Mouse (Mus musculus) mammary gland, adult 2 months (tissue): ENCODE measurements around the gene Tas2r108. TPM values are rescaled to one million over a fixed set of nuclear protein-coding genes. Genes with fewer than 3 reads are reported as not detected.

Source experiments
- polyA plus RNA-seq: library from polyadenylated mRNA; depleted of rRNA; stranded (reverse); fragments of >200 nt; gene quantifications from 2 replicates; pipeline ENCODE4 v1.2.3, GENCODE M21; 2012; ENCODE audit warnings: low replicate concordance; rRNA removed

Tas2r108 gene
- 0.11 TPM in 1 of 2 replicates, not detected in the other for polyA plus RNA-seq

DNA sequence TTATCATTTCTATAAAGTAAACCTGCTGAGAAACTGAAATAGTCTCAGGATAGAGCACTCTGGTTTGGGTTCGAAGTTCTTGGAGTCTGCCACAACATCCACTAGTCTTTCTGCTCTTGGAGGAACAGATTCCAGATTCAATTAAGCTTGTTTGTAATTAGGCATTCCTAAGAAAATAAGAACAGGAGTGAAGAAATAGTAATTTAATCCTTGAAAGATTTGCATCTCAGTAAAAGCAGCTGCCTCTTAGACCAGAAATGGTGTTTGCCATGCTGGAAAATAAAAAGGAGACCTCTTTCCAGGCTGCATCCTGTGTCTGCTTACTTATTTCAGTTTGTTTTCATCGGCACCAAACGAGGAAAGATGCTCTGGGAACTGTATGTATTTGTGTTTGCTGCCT is at the start of gene Tas2r108:
TSS of gene Tas2r108 (plus strand) at position 301 of the 400 bp plus-strand sequence.

DNA sequence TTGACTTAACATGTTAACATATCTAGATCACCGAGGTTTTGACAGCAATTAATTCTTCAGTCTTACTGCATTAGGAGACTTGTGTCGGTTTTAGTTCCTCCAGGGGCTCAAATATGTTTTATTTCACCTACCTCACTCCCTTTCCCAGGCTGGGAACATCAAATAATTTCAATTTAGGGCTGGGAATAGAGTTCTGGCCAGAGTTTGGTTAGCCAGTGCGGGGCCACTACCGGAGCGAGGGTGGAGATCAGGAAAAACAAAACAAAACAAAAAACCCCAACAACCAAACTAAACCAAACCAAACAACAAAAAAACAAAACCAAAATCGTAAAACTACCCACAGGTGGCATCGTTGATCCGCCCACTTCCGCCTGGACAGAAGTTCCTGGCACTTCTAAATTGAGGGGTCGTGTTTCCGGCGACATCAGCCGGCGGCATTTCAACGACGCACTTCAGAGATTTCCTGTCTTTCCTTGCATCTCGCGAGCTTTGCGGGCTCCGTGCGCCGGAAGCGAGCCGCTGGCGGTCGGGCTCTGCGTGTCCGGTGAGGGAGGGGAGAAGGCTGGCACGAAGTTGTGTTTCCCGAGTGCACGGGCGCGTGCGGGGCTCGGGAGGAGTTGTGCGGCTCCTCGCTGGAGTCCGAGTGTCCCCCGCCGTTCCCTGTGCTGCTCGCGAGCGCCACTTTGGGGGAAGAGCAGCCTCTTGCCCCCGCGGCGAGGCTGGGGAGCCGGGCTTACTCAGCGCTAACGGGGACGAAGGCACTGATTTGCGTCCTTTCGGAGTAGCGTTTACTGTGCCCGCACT is 22.2 kb upstream of the Tas2r108 start, which contains the start of gene Ssbp1:
TSS of gene Ssbp1 (plus strand) at position 437 of the 804 bp plus-strand sequence.

DNA sequence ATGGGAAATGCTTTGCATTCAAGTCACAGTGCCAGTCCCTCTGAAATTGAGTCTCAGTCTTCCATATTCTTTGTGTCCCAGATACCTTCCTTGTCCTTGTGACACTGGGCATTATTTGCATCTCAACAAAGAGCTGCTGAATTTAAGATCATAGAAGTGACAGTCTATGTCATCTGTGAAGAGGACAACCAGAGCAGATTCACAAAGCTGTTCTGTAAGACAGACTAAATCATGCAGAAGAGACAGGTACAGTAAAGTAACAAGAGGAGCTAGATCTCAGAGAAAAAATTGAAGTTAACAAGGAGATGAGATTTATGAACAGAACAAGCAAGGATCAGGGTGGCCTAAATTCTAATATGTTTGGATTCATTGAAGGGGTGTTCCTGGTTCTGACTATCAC is 2.4 kb upstream of the Tas2r108 start, which contains the start of gene Tas2r137:
TSS of gene Tas2r137 (plus strand) at position 301 of the 400 bp plus-strand sequence.

DNA sequence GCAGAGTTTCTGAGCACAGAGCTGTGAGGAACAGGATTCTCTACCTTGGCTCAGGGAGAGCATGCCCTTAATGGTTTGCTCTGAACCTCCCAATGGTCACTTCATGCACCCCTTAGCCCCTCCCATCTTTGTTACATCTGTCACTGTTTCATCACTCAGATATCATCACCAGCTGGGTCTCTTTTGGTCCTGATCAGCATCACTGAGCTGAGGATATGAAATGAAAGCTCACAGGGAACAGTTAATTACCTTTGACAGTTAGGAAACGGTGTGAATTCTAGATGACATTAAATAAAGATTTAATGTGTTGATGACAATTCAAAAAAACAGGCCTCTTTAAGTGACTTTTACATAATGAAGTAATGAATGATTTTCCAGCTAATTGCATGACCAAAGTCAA is 26.1 kb downstream of the Tas2r108 start, which contains the start of gene Prss37:
TSS of gene Prss37 (minus strand) at position 101 of the 400 bp plus-strand sequence.

Other genes starting within 250 kb of the Tas2r108 start
- 7.7 and 17.7 TPM in 2 replicates for gene Agk, start 168.4 kb upstream of the Tas2r108 start, polyA plus RNA-seq
- 4.6 and 6.7 TPM in 2 replicates for gene E330009J07Rik, start 57.4 kb upstream of the Tas2r108 start, polyA plus RNA-seq
- gene Wee2, start 54.4 kb upstream of the Tas2r108 start, polyA plus RNA-seq: not detected in 2 replicates
- 8.2 and 9.5 TPM in 2 replicates for gene Ssbp1, start 22.2 kb upstream of the Tas2r108 start, polyA plus RNA-seq
- not detected in 2 replicates for gene Tas2r137, start 2.3 kb upstream of the Tas2r108 start, polyA plus RNA-seq
- gene Prss37, start 26.0 kb downstream of the Tas2r108 start, polyA plus RNA-seq: not detected in 2 replicates
- not detected in 2 replicates for gene Olfr461, start 61.5 kb downstream of the Tas2r108 start, polyA plus RNA-seq
- gene Olfr460, start 76.0 kb downstream of the Tas2r108 start, polyA plus RNA-seq: not detected in 2 replicates
- gene Clec5a, start 92.3 kb downstream of the Tas2r108 start, polyA plus RNA-seq: 0.68 and 0.72 TPM in 2 replicates
- gene Tas2r138, start 119.8 kb downstream of the Tas2r108 start, polyA plus RNA-seq: not detected in 2 replicates
- gene Mgam, start 135.3 kb downstream of the Tas2r108 start, polyA plus RNA-seq: 0.17 and 0.20 TPM in 2 replicates